Mouse (Mus musculus) adrenal gland, postnatal 25 days (tissue): Measurements from ENCODE around the gene Adgre4. TPM values are rescaled to one million over a fixed set of nuclear protein-coding genes. Genes with fewer than 3 reads are reported as not detected.

Experiments
- total RNA-seq: library from RNA; stranded (reverse); gene quantifications from 2 replicates; pipeline ENCODE4 v1.2.3, GENCODE M21; 2021

Gene Adgre4
- total RNA-seq, 1 experiment from 2014 or later: 0.33 TPM

Other genes with a start within 250 kb of the Adgre4 start
- not detected in 2 replicates for gene Vmn2r118, start 124.8 kb upstream of the Adgre4 start, total RNA-seq
- gene Pot1b, start 37.4 kb upstream of the Adgre4 start, total RNA-seq: 8.2 and 12.5 TPM in 2 replicates
- 8.8 TPM in 2 replicates for gene Zfp119a, start 128.9 kb downstream of the Adgre4 start, total RNA-seq
- gene Zfp959, start 142.1 kb downstream of the Adgre4 start, total RNA-seq: 5.7 and 5.9 TPM in 2 replicates
- gene Zfp119b, start 199.5 kb downstream of the Adgre4 start, total RNA-seq: 3.3 and 4.6 TPM in 2 replicates
- 0.27 and 0.81 TPM in 2 replicates for gene Ebi3, start 202.7 kb downstream of the Adgre4 start, total RNA-seq
- gene Yju2, start 209.1 kb downstream of the Adgre4 start, total RNA-seq: 21.2 and 27.5 TPM in 2 replicates
- gene Shd, start 220.5 kb downstream of the Adgre4 start, total RNA-seq: 1.4 and 2.2 TPM in 2 replicates
- 1.5 and 2.2 TPM in 2 replicates for gene Fsd1, start 236.5 kb downstream of the Adgre4 start, total RNA-seq